Mouse (Mus musculus): ENCODE results near the gene C1qb. TPM values are rescaled to one million over a fixed set of nuclear protein-coding genes. Genes with fewer than 3 reads are reported as not detected.

The C1qb gene
- total and polyA plus RNA-seq, 3 experiments: not detected

DNA sequence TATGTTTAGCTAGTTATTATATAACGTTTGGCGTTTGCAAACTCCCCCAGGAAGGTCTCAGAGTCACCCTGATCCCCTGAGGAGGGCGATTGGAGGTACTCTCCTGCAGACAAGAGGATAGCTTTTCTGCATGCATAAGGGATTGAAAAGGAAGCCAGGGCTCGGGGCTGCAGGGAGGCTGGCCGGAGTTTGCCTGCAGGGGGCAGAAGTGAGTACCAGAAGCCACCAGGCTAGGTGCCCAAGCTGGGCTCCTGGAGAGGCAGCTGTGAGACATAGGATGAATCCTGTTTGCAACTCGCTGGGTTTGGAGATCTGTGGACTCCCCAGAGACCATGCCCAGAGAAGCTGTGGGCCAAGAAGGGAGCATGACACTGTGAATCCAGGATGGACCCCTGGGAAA lies 30.9 kb downstream of the C1qb start:
- in situ Hi-C loops (cut with MboI; ENCODE audit: low pct_ligation_motif_present, low pct_unique_long_range_greater_than_20kb, low sequenced_read_pairs) (no loop called here), dilution Hi-C loops (cut with MboI; ENCODE audit: extremely low pct_ligation_motif_present, extremely low pct_unique_long_range_greater_than_20kb, low sequenced_read_pairs) (no loop called here)
- peaks cover 84% of the 10 kb centered on the region for H3K27me3 ChIP-seq (replicated peaks)

GRCm38 (mm10) chr4:136852989-136853388 lies 33.0 kb downstream of the C1qb start:
- in situ Hi-C loops (cut with MboI; ENCODE audit: low pct_ligation_motif_present, low pct_unique_long_range_greater_than_20kb, low sequenced_read_pairs) (no loop called here), dilution Hi-C loops (cut with MboI; ENCODE audit: extremely low pct_ligation_motif_present, extremely low pct_unique_long_range_greater_than_20kb, low sequenced_read_pairs) (no loop called here)
- TF ChIP-seq TCF12 (IDR thresholded peaks at IDR 0.05; ENCODE audit: low read depth, low read length) (no peak), CHD2 (IDR thresholded peaks at IDR 0.05; ENCODE audit: low read length) (no peak), EP300 (IDR thresholded peaks at IDR 0.05; ENCODE audit: low read length) (no peak), MAZ (IDR thresholded peaks at IDR 0.05; ENCODE audit: low read depth, low read length) (no peak), CTCF (conservative IDR thresholded peaks at IDR 0.05 in 1 of 2, IDR thresholded peaks at IDR 0.05 in 1 of 2; ENCODE audit: low read depth in 2 of 2, low read length in 2 of 2) (no peak), SMC3 (IDR thresholded peaks at IDR 0.05; ENCODE audit: low read depth, low read length) (no peak), ZNF384 (IDR thresholded peaks at IDR 0.05; ENCODE audit: low read depth, low read length) (no peak), RAD21 (IDR thresholded peaks at IDR 0.05; ENCODE audit: low read depth, low read length) (no peak), ELF1 (IDR thresholded peaks at IDR 0.05; ENCODE audit: low read depth, low read length) (no peak), MEF2A (IDR thresholded peaks at IDR 0.05; ENCODE audit: borderline replicate concordance, low read depth, low read length) (no peak), ZC3H11A (IDR thresholded peaks at IDR 0.05; ENCODE audit: low read depth, low read length) (no peak), GABPA (IDR thresholded peaks at IDR 0.05; ENCODE audit: insufficient replicate concordance, low read depth, low read length) (no peak), HCFC1 (IDR thresholded peaks at IDR 0.05; ENCODE audit: low read depth, low read length) (no peak), SIN3A (IDR thresholded peaks at IDR 0.05; ENCODE audit: low read length) (no peak), UBTF (IDR thresholded peaks at IDR 0.05; ENCODE audit: low read depth, low read length) (no peak), ETS1 (conservative IDR thresholded peaks at IDR 0.05; ENCODE audit: low read depth, low read length) (no peak), POLR2AphosphoS2 (IDR thresholded peaks at IDR 0.05; ENCODE audit: low read depth, low read length) (no peak)
- Histone ChIP-seq H3K36me3 (replicated peaks in 1 of 2; ENCODE audit: control insufficient read depth in 1 of 2, insufficient read depth in 1 of 2, low read length in 1 of 2) (no peaks in the 10 kb centered on the region), H3K4me3 (replicated peaks in 1 of 3; ENCODE audit: low read depth in 2 of 3, low read length in 2 of 3, poor library complexity in 1 of 3) (no peak overlapping the region), H3K9ac (ENCODE audit: insufficient read depth, low read depth) (no peak overlapping the region), H3K79me2 (replicated peaks; ENCODE audit: control insufficient read depth, extremely low read depth, insufficient read depth, poor library complexity, severe bottlenecking) (no peaks in the 10 kb centered on the region), H3K4me1 (ENCODE audit: control insufficient read depth in 1 of 2, insufficient read depth in 2 of 2) (peaks cover 5 to 9% of the 10 kb centered on the region in 2 experiments; a peak in 3 of 4 replicates), H3K9me3 (replicated peaks; ENCODE audit: low read length) (peaks cover 6% of the 10 kb centered on the region), H3K27ac (ENCODE audit: insufficient read depth, low read depth) (no peak overlapping the region), H3K27me3 (replicated peaks) (peaks cover 78% of the 10 kb centered on the region), H3K4me2 (ENCODE audit: insufficient read depth, low read depth, poor library complexity, severe bottlenecking) (no peak overlapping the region)
- no peak for DNase-seq (ENCODE audit: extremely low read depth)

More for the DNA sequence above, 30.9 kb downstream of the C1qb start:
- TF ChIP-seq SMC3 (IDR thresholded peaks at IDR 0.05; ENCODE audit: low read depth, low read length) (peak; percentile 28), CTCF (conservative IDR thresholded peaks at IDR 0.05 in 1 of 2, IDR thresholded peaks at IDR 0.05 in 1 of 2; ENCODE audit: low read depth in 2 of 2, low read length in 2 of 2) (peak in 1 of 2 experiments; percentile 44; a peak in 2 of 4 replicates), MXI1 (IDR thresholded peaks at IDR 0.05; ENCODE audit: low read depth, low read length) (no peak)
- no peaks in the 10 kb centered on the region for H3K79me2 ChIP-seq (replicated peaks; ENCODE audit: control insufficient read depth, extremely low read depth, insufficient read depth, poor library complexity, severe bottlenecking)
- H3K36me3 ChIP-seq (replicated peaks in 1 of 2; ENCODE audit: control insufficient read depth in 1 of 2, insufficient read depth in 1 of 2, low read length in 1 of 2): no peaks in the 10 kb centered on the region
- no peak overlapping the region for H3K4me2 ChIP-seq (ENCODE audit: insufficient read depth, low read depth, poor library complexity, severe bottlenecking)
- peaks cover 10% of the 10 kb centered on the region for H3K9me3 ChIP-seq (replicated peaks; ENCODE audit: low read length)
- H3K27ac ChIP-seq (ENCODE audit: insufficient read depth, low read depth): no peak overlapping the region
- no peak overlapping the region for H3K9ac ChIP-seq (ENCODE audit: insufficient read depth, low read depth)
- H3K4me3 ChIP-seq (replicated peaks in 1 of 3; ENCODE audit: low read depth in 2 of 3, low read length in 2 of 3, poor library complexity in 1 of 3): no peak overlapping the region
- no peak for DNase-seq (ENCODE audit: extremely low read depth)
- H3K4me1 ChIP-seq (ENCODE audit: control insufficient read depth in 1 of 2, insufficient read depth in 2 of 2): no peaks in the 10 kb centered on the region

Data from CH12.LX (cell line).